Mouse (Mus musculus) forebrain, embryonic 14.5 days (tissue): Measurements from ENCODE around the gene Mylpf. TPM values are rescaled to one million over a fixed set of nuclear protein-coding genes. Genes with fewer than 3 reads are reported as not detected.

ENCODE experiments used
- ATAC-seq: fragments of 200-750 bp; cut with Nextera tagmentation; 2 replicates; pipeline ENCODE4 v1.8.0; 2017; ENCODE audit warnings: mild to moderate bottlenecking, moderate library complexity
- DNase-seq: peaks from one replicate; pipeline ENCODE4 v3.0.0-alpha.2; 2015; ENCODE audit warnings: low spot score
- H3K27ac ChIP-seq: fragments of 300-500 bp; sonication (generic); 2 replicates; pipeline ENCODE4 v1.5.1; 2014; ENCODE audit warnings: low read depth, mild to moderate bottlenecking, control low read depth, low read length, moderate library complexity
- H3K27me3 ChIP-seq: fragments of 300-500 bp; sonication (generic); replicated peaks from 2 replicates; pipeline ENCODE4 v1.6.1; 2014; ENCODE audit warnings: low read length, control low read depth, mixed read lengths; ENCODE audit not compliant: control insufficient read depth, insufficient read depth
- H3K36me3 ChIP-seq: fragments of 300-500 bp; sonication (generic); 2 replicates; pipeline ENCODE4 v1.6.1; 2014; ENCODE audit warnings: low read length, control low read depth; ENCODE audit not compliant: control insufficient read depth, insufficient read depth
- H3K4me1 ChIP-seq: fragments of 300-500 bp; sonication (generic); 2 replicates; pipeline ENCODE4 v1.6.1; 2014; ENCODE audit warnings: antibody characterized with exemption, low read length, control low read depth; ENCODE audit not compliant: control insufficient read depth, insufficient read depth
- H3K4me2 ChIP-seq: fragments of 300-500 bp; sonication (generic); 2 replicates; pipeline ENCODE4 v1.6.1; 2014; ENCODE audit warnings: mild to moderate bottlenecking, control low read depth, low read length
- H3K4me3 ChIP-seq: fragments of 300-500 bp; sonication (generic); 2 replicates; pipeline ENCODE4 v1.5.1; 2014; ENCODE audit warnings: low read depth, low read length, control low read depth
- H3K9ac ChIP-seq: fragments of 300-500 bp; sonication (generic); 2 replicates; pipeline ENCODE4 v1.6.1; 2014; ENCODE audit warnings: mild to moderate bottlenecking, low read length, control low read depth, moderate library complexity
- H3K9me3 ChIP-seq: fragments of 300-500 bp; sonication (generic); replicated peaks from 2 replicates; pipeline ENCODE4 v1.6.1; 2016; ENCODE audit warnings: low read length, control low read depth, mixed read lengths; ENCODE audit not compliant: control insufficient read depth
- WGBS: fragments of 180-500 bp; shearing (Covaris S2); extraction: QIAGEN DNeasy Blood & Tissue Kit; methylation state at CpG from one replicate; pipeline ENCODE4 v1.1.7; 2014; 5-methylcytosine and 5-hydroxymethylcytosine counted together
- polyA plus RNA-seq: library from polyadenylated mRNA; unstranded; fragments of >200 nt; fragmentation: Nextera tagmentation; extraction: Ambion mirVana; gene quantifications from 2 replicates; pipeline ENCODE4 v1.2.1, GENCODE M21; 2014

Gene Mylpf
- polyA plus RNA-seq, 1 experiment from 2014 or later, result 5.3 TPM

DNA sequence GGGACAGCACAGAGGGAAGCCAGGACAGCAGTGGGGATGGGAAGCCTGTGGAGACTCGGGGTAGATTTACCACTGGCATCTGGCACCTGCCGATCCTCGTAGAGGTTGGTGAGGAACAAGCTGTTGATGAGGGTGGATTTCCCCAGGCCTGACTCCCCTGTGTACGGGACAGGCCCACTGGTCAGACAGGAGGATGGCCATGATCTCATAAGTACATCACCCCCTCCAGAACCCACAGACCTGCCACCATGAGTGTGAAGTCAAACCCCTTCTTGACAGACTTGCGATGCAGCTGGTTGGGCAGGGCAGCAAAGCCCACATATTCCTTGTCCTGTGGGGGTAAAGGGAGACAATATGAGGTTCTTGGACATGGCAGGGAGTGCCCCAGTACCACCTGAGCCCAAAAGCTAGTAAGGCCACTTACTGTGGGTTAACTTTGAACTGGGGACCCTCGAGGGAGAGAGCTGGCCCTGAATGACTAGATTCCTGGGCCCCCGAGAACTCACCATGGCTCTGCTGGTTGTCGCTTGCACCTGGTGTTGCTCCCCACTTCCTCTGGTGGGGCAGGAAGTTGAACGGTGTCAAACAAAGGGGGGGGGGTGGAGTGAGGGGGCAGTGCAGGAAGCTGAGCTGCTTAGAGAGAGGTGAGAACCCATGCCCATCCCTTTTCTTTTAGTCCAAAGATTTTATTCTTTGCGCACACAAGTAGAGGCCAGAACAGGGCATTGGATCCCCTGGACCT, 9.4 kb downstream of the Mylpf start:
- 84% methylated on average over 10 of the region's 10 CpGs for WGBS
- Histone ChIP-seq H3K4me3 (no peak overlapping the region), H3K27ac (no peak overlapping the region), H3K27me3 (0 out of 2 replicates have a peak, but pooled peaks cover 6% of the 10 kb centered on the region), H3K9me3 (no peaks in the 10 kb centered on the region), H3K9ac (no peak overlapping the region), H3K4me1 (0 out of 2 replicates have a peak, but pooled peaks cover 3% of the 10 kb centered on the region), H3K36me3 (no peaks in the 10 kb centered on the region), H3K4me2 (no peak overlapping the region)
- no peak for DNase-seq
- no peak for ATAC-seq

DNA sequence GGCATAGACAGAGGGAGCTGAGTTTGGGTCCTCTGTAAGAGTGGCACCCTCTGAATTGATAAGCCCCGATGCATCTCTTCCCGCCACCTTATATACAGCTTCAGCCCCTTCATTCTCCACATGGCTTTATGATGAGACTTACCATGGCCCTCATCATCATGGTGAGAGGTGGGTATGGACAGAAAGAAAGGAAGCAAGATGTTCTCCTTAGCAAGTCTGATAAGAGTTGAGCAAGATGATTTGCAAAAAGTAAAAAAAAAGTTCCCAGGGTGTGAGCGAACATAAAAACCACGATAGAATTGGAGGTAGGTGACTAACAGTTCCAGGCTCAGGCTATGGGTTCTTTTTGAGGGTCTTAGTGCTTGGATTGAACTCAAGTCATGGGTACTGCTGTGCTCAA, 10.0 kb downstream of the Mylpf start:
- Histone ChIP-seq H3K9me3 (no peaks in the 10 kb centered on the region), H3K27ac (no peak overlapping the region), H3K4me3 (no peak overlapping the region), H3K36me3 (no peaks in the 10 kb centered on the region), H3K9ac (no peak overlapping the region; the same call in 1 of the 2 replicates), H3K27me3 (0 out of 2 replicates have a peak, but pooled peaks cover 6% of the 10 kb centered on the region), H3K4me2 (no peak overlapping the region), H3K4me1 (0 out of 2 replicates have a peak, but pooled peaks cover 3% of the 10 kb centered on the region)
- no peak for ATAC-seq
- no peak for DNase-seq
- 93% methylated on average over 4 of the region's 4 CpGs for WGBS

DNA sequence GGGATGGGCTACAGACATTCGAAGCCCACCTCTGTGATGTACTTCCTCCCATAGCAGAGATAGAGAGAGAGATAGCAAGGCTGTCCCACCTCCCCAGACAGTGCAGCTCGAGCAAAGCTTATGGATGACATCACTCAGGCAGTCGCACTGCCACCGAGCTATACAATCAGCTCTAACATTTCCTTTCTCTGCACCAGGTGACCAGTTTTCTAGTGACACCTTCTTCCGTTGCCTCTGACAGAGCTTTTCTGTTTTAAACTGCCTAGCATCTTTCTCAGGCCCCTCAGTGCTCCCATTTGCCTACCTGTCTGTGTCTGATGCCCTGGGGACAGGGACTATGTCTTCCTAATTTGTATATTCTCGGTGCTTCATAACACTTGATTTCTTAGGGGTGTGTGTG, 11.8 kb downstream of the Mylpf start:
- ATAC-seq, result no peak
- 87% methylated on average over 6 of the region's 6 CpGs for WGBS

GRCm38 (mm10) chr7:127223106-127223505, 14.4 kb downstream of the Mylpf start:
- H3K4me2 ChIP-seq, result no peak overlapping the region
- ATAC-seq (no peak), DNase-seq (no peak)
- no peaks in the 10 kb centered on the region for H3K27me3 ChIP-seq
- 96% methylated on average over 3 of the region's 3 CpGs for WGBS
- H3K4me3 ChIP-seq, result no peak overlapping the region
- H3K9me3 ChIP-seq, result no peaks in the 10 kb centered on the region
- H3K36me3 ChIP-seq, result no peaks in the 10 kb centered on the region
- no peaks in the 10 kb centered on the region for H3K4me1 ChIP-seq
- no peak overlapping the region for H3K9ac ChIP-seq
- H3K27ac ChIP-seq, result no peak overlapping the region

More for the DNA sequence above, 11.8 kb downstream of the Mylpf start:
- H3K4me3 ChIP-seq, result no peak overlapping the region
- H3K4me2 ChIP-seq, result no peak overlapping the region
- H3K9ac ChIP-seq, result no peak overlapping the region
- H3K36me3 ChIP-seq, result no peaks in the 10 kb centered on the region
- H3K27me3 ChIP-seq, result no peaks in the 10 kb centered on the region
- no peaks in the 10 kb centered on the region for H3K4me1 ChIP-seq
- H3K9me3 ChIP-seq, result no peaks in the 10 kb centered on the region
- H3K27ac ChIP-seq, result no peak overlapping the region
- no peak for DNase-seq

- WGBS, result 86% methylated on average over 6 of the region's 6 CpGs
- ATAC-seq, result no peak
Observed at GRCm38 (mm10) chr7:127223515-127224478, 15.1 kb downstream of the Mylpf start.

DNA sequence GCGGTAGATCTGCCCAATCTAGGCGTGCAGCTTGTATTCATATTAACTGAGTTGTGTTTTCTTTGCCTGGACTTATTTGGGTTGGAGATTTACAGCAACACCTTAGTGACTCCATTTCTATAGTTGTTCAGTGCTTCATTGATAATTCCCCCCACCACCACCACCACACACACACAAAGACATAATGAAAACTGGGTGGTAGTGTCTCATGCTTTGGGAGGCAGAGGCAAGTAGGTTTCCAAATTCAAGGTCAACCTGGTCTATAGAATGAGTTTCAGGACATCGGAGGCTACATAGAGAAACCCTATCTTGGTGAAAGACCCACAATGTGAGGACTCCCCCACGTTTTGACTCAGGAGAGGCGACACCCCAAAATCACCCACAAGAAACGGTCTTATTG, 15.9 kb downstream of the Mylpf start:
- Histone ChIP-seq H3K9ac (no peak overlapping the region), H3K4me1 (no peaks in the 10 kb centered on the region), H3K4me3 (no peak overlapping the region), H3K36me3 (peaks cover 6% of the 10 kb centered on the region; the same call in 1 of the 2 replicates), H3K27me3 (no peaks in the 10 kb centered on the region), H3K9me3 (no peaks in the 10 kb centered on the region), H3K4me2 (no peak overlapping the region), H3K27ac (no peak overlapping the region)
- WGBS, result 98% methylated on average over 6 of the region's 6 CpGs
- ATAC-seq (no peak), DNase-seq (no peak)

More at GRCm38 (mm10) chr7:127223515-127224478, 15.1 kb downstream of the Mylpf start:
- Histone ChIP-seq H3K9me3 (no peaks in the 10 kb centered on the region), H3K4me1 (no peaks in the 10 kb centered on the region), H3K36me3 (no peaks in the 10 kb centered on the region; the same call in 1 of the 2 replicates), H3K4me2 (no peak overlapping the region), H3K9ac (no peak overlapping the region), H3K4me3 (no peak overlapping the region), H3K27me3 (no peaks in the 10 kb centered on the region), H3K27ac (no peak overlapping the region)
- no peak for DNase-seq

- Histone ChIP-seq H3K4me3 (no peak overlapping the region), H3K36me3 (peaks cover 12% of the 10 kb centered on the region; the same call in 1 of the 2 replicates), H3K27me3 (no peaks in the 10 kb centered on the region), H3K9me3 (no peaks in the 10 kb centered on the region), H3K27ac (no peak overlapping the region), H3K9ac (no peak overlapping the region), H3K4me1 (peaks cover 5% of the 10 kb centered on the region), H3K4me2 (no peak overlapping the region)
- DNase-seq (no peak), ATAC-seq (no peak)
- 91% methylated on average over 11 of the region's 11 CpGs for WGBS
Observed at GRCm38 (mm10) chr7:127225147-127225995, 16.7 kb downstream of the Mylpf start.

- Histone ChIP-seq H3K4me3 (no peak overlapping the region), H3K4me1 (peaks cover 18% of the 10 kb centered on the region), H3K36me3 (peaks cover 18% of the 10 kb centered on the region), H3K27me3 (no peaks in the 10 kb centered on the region), H3K9me3 (no peaks in the 10 kb centered on the region), H3K4me2 (no peak overlapping the region), H3K27ac (no peak overlapping the region), H3K9ac (no peak overlapping the region)
- 71% methylated on average over 4 of the region's 4 CpGs for WGBS
- ATAC-seq (no peak), DNase-seq (peak; percentile 83)
Observed at GRCm38 (mm10) chr7:127228615-127229303, 20.1 kb downstream of the Mylpf start.
